ENCODE assay signal across 23 mouse cellular contexts in genomic region chr7:101085779-101086178, GRCm38 (mm10). TPM values are rescaled to one million over a fixed set of nuclear protein-coding genes. Genes with fewer than 3 reads are reported as not detected.
DNase-seq lines count a peak whose midpoint lies in the region; ATAC-seq lines count a peak whose summit lies in the region.
"Had no signal": no experiment of that assay in that cellular context is flagged by ENCODE, and none has a peak within 500 bp of the region (broad histone marks: within the 10 kb centered on the region; RNA-seq: fewer than 3 reads in every experiment).

No protein-coding gene starts in this region.

- no peaks in the 10 kb centered on the region for H3K36me3 ChIP-seq in heart, embryonic 10.5 days
- no peaks in the 10 kb centered on the region for H3K36me3 ChIP-seq in intestine, embryonic 16.5 days (ENCODE audit: control insufficient read depth, insufficient read depth, low read length)
- H3K36me3 ChIP-seq in stomach, embryonic 16.5 days (ENCODE audit: control insufficient read depth, insufficient read depth, low read length): no peaks in the 10 kb centered on the region
- H3K36me3 ChIP-seq: heart, embryonic 15.5 days; hindbrain, embryonic 13.5 days; neural tube, embryonic 15.5 days had no signal

- no peak overlapping the region for H3K9ac ChIP-seq in intestine, embryonic 16.5 days (ENCODE audit: low read depth, low read length)
- H3K9ac ChIP-seq in stomach, embryonic 16.5 days (ENCODE audit: low read length): no peak overlapping the region
- H3K9ac ChIP-seq: forebrain, embryonic 13.5 days; heart, embryonic 15.5 days; hindbrain, embryonic 13.5 days; neural tube, embryonic 15.5 days had no signal

- intact Hi-C loops in heart, postnatal 10 days (cut with DNase I): no loop called here

- 20% methylated on average over 4 of the region's 4 CpGs for WGBS in heart, embryonic 10.5 days
- WGBS in intestine, embryonic 16.5 days: 48% methylated on average over 4 of the region's 4 CpGs
- WGBS in stomach, embryonic 16.5 days: 47% methylated on average over 4 of the region's 4 CpGs

- peak; percentile 68 for DNase-seq in heart, adult 8-10 months (ENCODE audit: low spot score)
- DNase-seq in heart, postnatal 10 days: no peak
- no peak for DNase-seq in heart, embryonic 10.5 days (ENCODE audit: low spot score)
- DNase-seq in right cerebral cortex, postnatal 14 days: no peak
- DNase-seq: adrenal gland, adult 2 months; cerebellum, adult 8-10 months; gastrocnemius, postnatal 10 days; kidney, postnatal 4 days; layer of hippocampus, adult 9-11 months; lung, adult 18-20 months; lung, postnatal 14 days; midbrain, embryonic 14.5 days; right cerebral cortex, postnatal 25 days; thymus, adult 18-20 months; thymus, postnatal 4 days had no signal

- peaks cover 60% of the 10 kb centered on the region for H3K4me1 ChIP-seq in heart, embryonic 10.5 days
- peaks cover 30% of the 10 kb centered on the region for H3K4me1 ChIP-seq in intestine, embryonic 16.5 days (ENCODE audit: control insufficient read depth, insufficient read depth, low read length)
- H3K4me1 ChIP-seq in stomach, embryonic 16.5 days (ENCODE audit: control insufficient read depth, insufficient read depth, low read length): peaks cover 10% of the 10 kb centered on the region
- H3K4me1 ChIP-seq: forebrain, embryonic 13.5 days; hindbrain, embryonic 13.5 days; neural tube, embryonic 15.5 days had no signal

- no peaks in the 10 kb centered on the region for H3K9me3 ChIP-seq in heart, embryonic 10.5 days
- no peaks in the 10 kb centered on the region for H3K9me3 ChIP-seq in intestine, embryonic 16.5 days (ENCODE audit: control insufficient read depth, low read length)
- no peaks in the 10 kb centered on the region for H3K9me3 ChIP-seq in stomach, embryonic 16.5 days (replicated peaks; ENCODE audit: control insufficient read depth, low read length)
- H3K9me3 ChIP-seq: forebrain, embryonic 13.5 days; heart, embryonic 15.5 days; hindbrain, embryonic 13.5 days; neural tube, embryonic 15.5 days had no signal

- H3K27me3 ChIP-seq in heart, embryonic 10.5 days (ENCODE audit: insufficient read depth, poor library complexity, severe bottlenecking): no peaks in the 10 kb centered on the region
- H3K27me3 ChIP-seq in intestine, embryonic 16.5 days (replicated peaks; ENCODE audit: control insufficient read depth, insufficient read depth, low read length): no peaks in the 10 kb centered on the region
- no peaks in the 10 kb centered on the region for H3K27me3 ChIP-seq in stomach, embryonic 16.5 days (ENCODE audit: control insufficient read depth, insufficient read depth, low read length)
- H3K27me3 ChIP-seq: forebrain, embryonic 13.5 days; heart, embryonic 15.5 days; hindbrain, embryonic 13.5 days; neural tube, embryonic 15.5 days had no signal

- no peak overlapping the region for H3K4me2 ChIP-seq in intestine, embryonic 16.5 days (ENCODE audit: low read depth, low read length)
- H3K4me2 ChIP-seq in stomach, embryonic 16.5 days (ENCODE audit: low read depth, low read length): no peak overlapping the region
- H3K4me2 ChIP-seq: forebrain, embryonic 13.5 days; heart, embryonic 15.5 days; hindbrain, embryonic 13.5 days; neural tube, embryonic 15.5 days had no signal

- H3K4me3 ChIP-seq in heart, embryonic 10.5 days: no peak overlapping the region
- H3K4me3 ChIP-seq in intestine, embryonic 16.5 days (ENCODE audit: low read length): no peak overlapping the region
- H3K4me3 ChIP-seq in stomach, embryonic 16.5 days (replicated peaks; ENCODE audit: low read length): no peak overlapping the region
- H3K4me3 ChIP-seq: forebrain, embryonic 13.5 days; heart, embryonic 15.5 days; hindbrain, embryonic 13.5 days; neural tube, embryonic 15.5 days had no signal

- no peak; the same call in 1 of the 2 replicates for ATAC-seq in intestine, embryonic 16.5 days
- peak; percentile 2; the same call in 1 of the 2 replicates for ATAC-seq in stomach, embryonic 16.5 days (ENCODE audit: insufficient read depth, low FRiP score)
- ATAC-seq in erythroid progenitor cell, adult 5-6 weeks (replicated peaks; ENCODE audit: low FRiP score, poor library complexity, severe bottlenecking): no peak
- ATAC-seq: forebrain, embryonic 13.5 days; inflammation-experienced regulatory T-cells, adult 6 months had no signal

- H3K27ac ChIP-seq in heart, embryonic 10.5 days: 0 out of 2 replicates have a peak overlapping the region, but pooled peaks have one; percentile 47
- H3K27ac ChIP-seq in intestine, embryonic 16.5 days (ENCODE audit: low read length): peak overlapping the region; percentile 10
- H3K27ac ChIP-seq in stomach, embryonic 16.5 days (ENCODE audit: low read length): no peak overlapping the region
- H3K27ac ChIP-seq: forebrain, embryonic 13.5 days; heart, embryonic 15.5 days; hindbrain, embryonic 13.5 days; neural tube, embryonic 15.5 days had no signal

RNA-seq across cellular contexts. Expression of gene Fchsd2, which starts 6.9 kb away (rescaled TPM):
- 10 to 100 TPM; 17.2 to 23.8 (median 19.1) TPM for total RNA-seq in heart, adult 8-10 months (2022)
- total RNA-seq in heart, postnatal 10 days (2021): 10 to 100 TPM; 27.1 to 27.2 TPM
- 14.2 and 17.3 TPM in 2 replicates for polyA plus RNA-seq in heart, embryonic 10.5 days (2016; fragmentation: Nextera tagmentation; extraction: Ambion mirVana)
- 19.7 and 23.6 TPM in 2 replicates for polyA plus RNA-seq in intestine, embryonic 16.5 days (2015; fragmentation: Nextera tagmentation; extraction: Ambion mirVana)
- 20.0 and 21.5 TPM in 2 replicates for polyA plus RNA-seq in stomach, embryonic 16.5 days (2015; fragmentation: Nextera tagmentation; extraction: Ambion mirVana)
- 5.4 and 11.7 TPM in 2 replicates for total RNA-seq in erythroid progenitor cell, adult 5-6 weeks (2015; ENCODE audit: low replicate concordance)
- total RNA-seq in erythroid progenitor cell, adult 5-6 weeks (2017; ENCODE audit: low replicate concordance): 7.2 and 13.8 TPM in 2 replicates
